Mouse (Mus musculus) intestine, embryonic 14.5 days (tissue): ENCODE measurements around the gene Fstl1. TPM values are rescaled to one million over a fixed set of nuclear protein-coding genes. Genes with fewer than 3 reads are reported as not detected.
A peak's percentile ranks its signal among the peaks of the same experiment; 100 is the strongest.

Experiments
- ATAC-seq: fragments of 200-750 bp; cut with Nextera tagmentation; replicated peaks from 2 replicates; pipeline ENCODE4 v1.8.0; 2017; ENCODE audit warnings: low read depth, moderate number of reproducible peaks, moderate TSS enrichment, moderate library complexity; ENCODE audit not compliant: low FRiP score, low TSS enrichment
- DNase-seq: peaks from one replicate; pipeline ENCODE4 v3.0.0-alpha.2; 2018; ENCODE audit warnings: low spot score
- H3K27ac ChIP-seq: fragments of 300-500 bp; sonication (generic); 2 replicates; pipeline ENCODE4 v1.5.1; 2014; ENCODE audit warnings: low read depth, mild to moderate bottlenecking, control low read depth
- H3K27me3 ChIP-seq: fragments of 300-500 bp; sonication (generic); replicated peaks from 2 replicates; pipeline ENCODE4 v1.6.1; 2014; ENCODE audit warnings: low read length, control low read depth; ENCODE audit not compliant: control insufficient read depth, insufficient read depth
- H3K36me3 ChIP-seq: fragments of 300-500 bp; sonication (generic); 2 replicates; pipeline ENCODE4 v1.6.1; 2014; ENCODE audit warnings: low read length, control low read depth; ENCODE audit not compliant: control insufficient read depth, insufficient read depth
- H3K4me1 ChIP-seq: fragments of 300-500 bp; sonication (generic); replicated peaks from 2 replicates; pipeline ENCODE4 v1.6.1; 2014; ENCODE audit warnings: low read length, control low read depth, mixed read lengths; ENCODE audit not compliant: control insufficient read depth, insufficient read depth
- H3K4me2 ChIP-seq: fragments of 300-500 bp; sonication (generic); 2 replicates; pipeline ENCODE4 v1.6.1; 2014; ENCODE audit warnings: low read length
- H3K4me3 ChIP-seq: fragments of 300-500 bp; sonication (generic); 2 replicates; pipeline ENCODE4 v1.5.1; 2014; ENCODE audit warnings: low read depth, low read length, control low read depth, mixed read lengths
- H3K9ac ChIP-seq: fragments of 300-500 bp; sonication (generic); 2 replicates; pipeline ENCODE4 v1.6.1; 2014; ENCODE audit warnings: mild to moderate bottlenecking, low read length
- H3K9me3 ChIP-seq: fragments of 300-500 bp; sonication (generic); 2 replicates; pipeline ENCODE4 v1.6.1; 2016; ENCODE audit warnings: low read length, control low read depth; ENCODE audit not compliant: control insufficient read depth
- WGBS: fragments of 180-500 bp; shearing (Covaris S2); extraction: QIAGEN DNeasy Blood & Tissue Kit; methylation state at CpG from one replicate; pipeline ENCODE4 v1.1.7; 2014; 5-methylcytosine and 5-hydroxymethylcytosine counted together
- polyA plus RNA-seq: library from polyadenylated mRNA; unstranded; fragments of >200 nt; fragmentation: Nextera tagmentation; extraction: Ambion mirVana; gene quantifications from 2 replicates; pipeline ENCODE4 v1.2.1, GENCODE M21; 2014

Gene Fstl1
- polyA plus RNA-seq, 1 experiment from 2014 or later, result 307 TPM

DNA sequence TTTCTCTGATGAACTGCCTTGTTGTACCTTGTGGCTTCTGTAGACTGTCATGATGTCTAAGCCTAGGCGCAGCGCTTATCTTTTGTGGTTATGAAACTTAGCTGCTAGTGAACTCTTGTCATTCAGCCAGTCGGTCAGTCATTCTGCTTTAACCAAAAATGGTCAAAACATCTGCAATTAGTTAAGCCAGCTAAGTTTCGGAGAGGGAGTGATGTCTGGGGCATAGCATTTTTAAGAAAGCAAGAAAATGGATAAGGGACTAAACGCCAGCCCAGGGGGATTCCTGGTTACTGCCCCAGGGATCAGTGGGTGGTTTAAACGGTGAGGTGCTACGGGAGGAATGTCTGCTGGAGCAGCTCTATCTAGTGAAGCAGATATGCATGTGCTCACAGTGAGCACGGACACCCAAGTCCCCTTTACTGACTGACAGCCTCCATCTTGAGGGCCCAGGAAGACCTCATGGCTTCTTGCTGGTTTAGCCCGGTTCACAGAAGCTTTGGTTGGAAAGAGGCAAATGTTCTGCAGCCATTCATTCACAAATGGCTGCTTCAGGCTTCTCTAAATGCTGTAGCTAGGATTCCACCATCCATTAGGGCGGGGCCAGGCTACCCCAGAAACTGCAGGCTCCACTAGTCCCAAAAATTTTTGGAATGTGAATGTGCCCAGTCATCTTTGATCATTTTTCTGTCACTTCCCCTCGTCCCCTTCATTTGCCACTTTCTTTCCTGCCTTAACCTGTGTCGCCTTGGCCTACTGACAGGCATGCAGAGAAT, 13.5 kb downstream of the Fstl1 start:
- no peak overlapping the region for H3K4me3 ChIP-seq
- H3K4me2 ChIP-seq, result no peak overlapping the region
- no peak overlapping the region for H3K9ac ChIP-seq
- peaks cover 31% of the 10 kb centered on the region for H3K4me1 ChIP-seq
- peaks cover 29% of the 10 kb centered on the region for H3K36me3 ChIP-seq
- DNase-seq (peak; percentile 52), ATAC-seq (no peak)
- WGBS, result 71% methylated on average over 12 of the region's 12 CpGs
- no peaks in the 10 kb centered on the region for H3K27me3 ChIP-seq
- H3K9me3 ChIP-seq, result no peaks in the 10 kb centered on the region
- H3K27ac ChIP-seq, result no peak overlapping the region

DNA sequence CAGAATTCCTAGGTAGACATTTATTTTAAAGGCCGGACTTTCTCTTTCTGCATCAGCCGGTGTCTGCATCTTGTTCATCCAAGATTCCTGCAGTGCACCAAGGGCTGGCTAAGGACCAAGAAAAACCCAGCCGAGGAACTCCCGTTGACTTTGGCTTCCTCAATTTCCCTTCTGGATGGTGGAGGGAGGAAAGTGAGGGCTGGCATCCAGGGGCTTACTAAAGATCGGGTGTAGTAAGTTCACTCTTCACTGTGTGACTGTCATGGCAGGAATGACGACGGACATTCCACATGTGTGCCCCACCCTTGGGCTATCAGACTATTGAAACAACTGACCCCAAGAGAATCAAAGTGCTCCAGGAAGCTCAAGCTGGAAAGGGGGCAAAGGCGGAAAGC, 14.1 kb downstream of the Fstl1 start:
- DNase-seq (no peak), ATAC-seq (no peak)
- WGBS, result 75% methylated on average over 8 of the region's 8 CpGs
- Histone ChIP-seq H3K4me2 (no peak overlapping the region), H3K9ac (no peak overlapping the region), H3K36me3 (peaks cover 31% of the 10 kb centered on the region), H3K27me3 (no peaks in the 10 kb centered on the region), H3K9me3 (no peaks in the 10 kb centered on the region), H3K27ac (no peak overlapping the region), H3K4me1 (peaks cover 31% of the 10 kb centered on the region), H3K4me3 (no peak overlapping the region)

DNA sequence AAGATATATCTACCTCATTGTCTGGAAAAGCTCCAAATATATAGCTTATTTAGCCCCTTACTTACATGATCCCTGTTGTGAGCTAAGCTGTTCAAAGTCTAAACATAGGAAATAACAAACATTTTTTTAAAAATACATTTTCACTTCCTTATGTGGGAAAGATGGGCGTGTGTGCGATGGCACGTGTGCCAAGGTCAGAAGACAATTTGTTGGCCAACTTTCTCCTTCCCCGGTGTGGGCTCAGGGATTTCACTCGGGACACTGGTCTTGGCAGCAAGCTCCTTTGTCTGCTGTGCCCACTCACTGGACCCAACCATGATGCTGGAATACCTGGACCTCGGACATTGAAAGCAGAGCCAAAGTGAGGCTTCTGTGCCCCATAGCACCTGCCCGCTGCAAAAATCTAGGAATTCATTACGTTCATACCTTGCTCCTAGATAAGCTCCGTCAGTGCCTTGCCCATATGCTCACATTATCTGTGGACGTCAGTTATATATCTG, 19.0 kb downstream of the Fstl1 start:
- H3K4me3 ChIP-seq, result no peak overlapping the region
- no peaks in the 10 kb centered on the region for H3K27me3 ChIP-seq
- DNase-seq, result peak; percentile 48
- H3K4me1 ChIP-seq, result no peaks in the 10 kb centered on the region
- H3K9me3 ChIP-seq, result no peaks in the 10 kb centered on the region
- 95% methylated on average over 10 of the region's 10 CpGs for WGBS
- peaks cover 38% of the 10 kb centered on the region for H3K36me3 ChIP-seq
- no peak for ATAC-seq
- no peak overlapping the region for H3K4me2 ChIP-seq
- no peak overlapping the region for H3K9ac ChIP-seq
- no peak overlapping the region for H3K27ac ChIP-seq

DNA sequence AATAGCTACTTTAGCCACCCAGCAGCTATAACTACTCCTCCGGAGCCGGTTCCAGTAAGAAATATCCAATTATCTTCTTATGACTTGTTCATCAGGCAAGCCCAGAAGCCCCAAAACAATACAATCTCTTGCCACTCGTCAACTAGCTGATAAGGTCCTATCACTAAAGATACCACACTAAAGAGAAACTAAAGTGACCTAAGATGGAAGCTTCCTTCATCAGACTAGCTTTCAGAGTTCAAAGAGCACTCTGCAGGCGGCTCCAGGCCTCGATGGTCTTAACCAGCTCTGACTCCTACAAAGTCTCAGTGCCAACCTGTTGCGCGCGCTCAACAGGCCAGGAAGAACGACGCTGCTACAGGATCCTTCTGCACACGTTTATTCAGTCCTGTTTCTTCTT, 19.6 kb downstream of the Fstl1 start:
- WGBS, result 83% methylated on average over 11 of the region's 11 CpGs
- Histone ChIP-seq H3K4me1 (no peaks in the 10 kb centered on the region), H3K36me3 (peaks cover 36% of the 10 kb centered on the region), H3K27me3 (no peaks in the 10 kb centered on the region), H3K27ac (no peak overlapping the region), H3K4me2 (no peak overlapping the region), H3K9ac (no peak overlapping the region), H3K4me3 (no peak overlapping the region), H3K9me3 (no peaks in the 10 kb centered on the region)
- peak; percentile 34 for DNase-seq
- no peak for ATAC-seq

DNA sequence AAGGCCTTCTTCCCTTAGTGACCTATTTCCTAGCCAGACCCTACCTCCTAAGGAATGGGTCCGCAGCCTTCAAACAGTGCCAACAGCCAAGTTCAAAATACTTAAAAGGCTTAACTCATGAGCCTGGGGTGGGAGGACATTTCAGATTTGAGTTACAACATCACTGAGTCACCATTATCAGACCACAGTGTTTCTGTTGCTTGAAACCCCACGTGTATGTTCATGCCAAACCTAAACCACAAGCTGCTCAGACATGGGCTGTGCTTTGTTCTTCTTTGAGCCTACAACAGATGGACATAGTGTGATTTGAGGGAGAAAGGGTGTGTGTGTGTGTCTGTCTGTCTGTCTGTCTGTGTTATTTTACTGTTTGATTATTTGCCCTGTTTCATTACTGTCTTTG, 24.4 kb downstream of the Fstl1 start:
- WGBS, result 83% methylated on average over 2 of the region's 2 CpGs
- H3K4me1 ChIP-seq, result 0 out of 2 replicates have a peak, but pooled peaks cover 3% of the 10 kb centered on the region
- DNase-seq (no peak), ATAC-seq (no peak)
- H3K27ac ChIP-seq, result no peak overlapping the region
- H3K27me3 ChIP-seq, result no peaks in the 10 kb centered on the region
- H3K9me3 ChIP-seq, result no peaks in the 10 kb centered on the region
- no peak overlapping the region for H3K4me3 ChIP-seq
- H3K9ac ChIP-seq, result no peak overlapping the region
- no peak overlapping the region for H3K4me2 ChIP-seq
- H3K36me3 ChIP-seq, result peaks cover 30% of the 10 kb centered on the region

DNA sequence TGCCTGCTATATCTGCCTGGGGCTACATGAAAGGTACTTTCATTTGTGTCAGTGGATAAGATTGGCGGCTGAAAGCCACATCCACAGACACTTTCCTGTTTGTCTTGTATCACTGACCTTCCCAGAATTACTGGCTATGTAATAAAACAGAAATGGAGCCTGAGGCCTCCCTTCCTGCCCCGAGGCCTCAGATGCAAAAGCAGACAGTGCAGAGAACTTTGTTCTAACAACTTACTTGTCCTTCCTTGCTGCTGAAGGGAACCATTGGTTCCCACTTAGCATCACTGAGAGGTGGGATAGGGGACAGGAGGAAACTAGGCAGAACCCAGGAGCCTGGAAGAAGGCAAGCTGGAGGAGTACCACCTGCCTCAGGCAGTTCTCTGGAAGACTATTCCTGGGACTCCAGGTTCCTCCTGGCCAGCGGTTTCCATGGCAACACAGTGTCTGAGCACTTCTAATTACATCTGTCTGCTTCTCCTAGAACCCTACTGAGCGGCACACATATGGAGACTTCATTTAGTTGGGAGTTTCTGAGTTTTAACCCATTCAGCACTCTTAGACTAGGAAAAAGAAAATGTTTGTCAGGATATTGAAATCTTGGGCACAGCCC, 26.1 kb downstream of the Fstl1 start:
- H3K4me1 ChIP-seq, result 0 out of 2 replicates have a peak, but pooled peaks cover 3% of the 10 kb centered on the region
- H3K9ac ChIP-seq, result no peak overlapping the region
- no peak overlapping the region for H3K4me2 ChIP-seq
- peaks cover 35% of the 10 kb centered on the region for H3K36me3 ChIP-seq
- H3K9me3 ChIP-seq, result no peaks in the 10 kb centered on the region
- no peak for ATAC-seq
- WGBS, result 54% methylated on average over 4 of the region's 4 CpGs
- H3K27ac ChIP-seq, result no peak overlapping the region
- no peak overlapping the region for H3K4me3 ChIP-seq
- no peaks in the 10 kb centered on the region for H3K27me3 ChIP-seq
- DNase-seq, result no peak

DNA sequence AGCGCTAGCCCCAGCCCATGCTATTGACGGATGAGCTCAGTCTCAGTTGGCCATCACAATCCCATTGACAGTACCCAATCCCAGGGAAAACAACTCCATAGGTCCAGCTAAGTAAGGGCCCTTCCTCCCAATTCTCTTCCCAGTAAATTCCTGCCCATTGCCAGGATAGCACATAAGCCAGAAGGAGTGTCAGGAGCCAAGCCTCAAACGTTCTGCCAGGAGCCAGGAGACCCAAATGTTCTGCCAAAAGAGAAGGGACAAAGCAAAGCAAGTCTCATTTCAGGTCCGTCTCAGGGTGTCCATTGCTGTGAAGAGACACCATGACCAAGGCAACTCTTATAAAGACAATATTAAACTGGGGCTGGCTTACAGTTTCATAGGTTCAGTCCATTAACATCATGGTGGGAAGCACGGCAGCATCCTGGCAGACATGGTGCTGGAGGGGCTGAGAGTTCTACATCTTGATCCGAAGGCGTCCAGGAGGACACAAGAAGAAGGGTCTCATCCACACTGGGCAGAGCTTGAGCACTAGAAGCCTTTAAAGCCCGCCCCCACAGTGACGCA, 26.8 kb downstream of the Fstl1 start:
- H3K27me3 ChIP-seq, result no peaks in the 10 kb centered on the region
- H3K4me3 ChIP-seq, result no peak overlapping the region
- DNase-seq (no peak), ATAC-seq (no peak)
- H3K9ac ChIP-seq, result no peak overlapping the region
- no peak overlapping the region for H3K4me2 ChIP-seq
- H3K9me3 ChIP-seq, result no peaks in the 10 kb centered on the region
- H3K36me3 ChIP-seq, result peaks cover 40% of the 10 kb centered on the region
- 98% methylated on average over 9 of the region's 9 CpGs for WGBS
- H3K4me1 ChIP-seq, result peaks cover 3% of the 10 kb centered on the region; the same call in 1 of the 2 replicates
- no peak overlapping the region for H3K27ac ChIP-seq

DNA sequence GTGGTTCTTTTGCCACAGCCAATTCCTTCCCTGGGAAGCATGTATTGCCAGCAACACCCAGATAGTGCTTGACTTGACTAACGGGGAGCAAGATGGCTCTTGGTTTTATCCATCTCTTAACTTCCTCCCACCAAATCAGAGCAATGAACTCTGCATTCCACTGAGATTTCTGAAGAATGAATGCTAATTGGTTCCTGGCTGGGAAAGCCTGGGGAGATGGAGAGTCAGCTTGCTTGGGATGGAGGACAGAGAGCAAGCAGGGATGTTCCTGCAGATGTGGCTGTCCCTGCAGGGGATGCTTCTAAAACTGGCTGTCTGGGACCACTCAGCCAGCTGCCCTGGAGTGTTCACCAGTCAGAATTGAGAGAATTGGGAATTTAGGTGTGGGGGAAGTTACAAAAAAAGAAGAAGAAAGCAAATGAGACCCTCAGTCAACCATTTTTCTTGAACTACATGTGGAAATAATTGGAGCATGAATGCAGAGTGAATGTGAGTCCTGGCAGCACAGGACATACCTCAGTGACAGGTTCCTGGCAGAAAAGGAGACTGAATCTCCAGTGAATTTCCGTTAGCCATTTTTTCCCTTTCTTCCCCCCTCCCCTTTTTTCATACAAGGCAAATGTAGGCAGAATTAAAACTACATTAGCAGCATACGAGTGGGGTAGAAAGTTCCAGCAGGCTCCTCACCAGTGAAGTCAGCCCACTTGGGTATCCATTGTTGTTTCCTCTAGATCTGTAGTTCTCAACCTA, 29.2 kb downstream of the Fstl1 start:
- H3K9me3 ChIP-seq, result no peaks in the 10 kb centered on the region
- no peak overlapping the region for H3K9ac ChIP-seq
- peaks cover 9% of the 10 kb centered on the region; the same call in 1 of the 2 replicates for H3K4me1 ChIP-seq
- no peak overlapping the region; the same call in 1 of the 2 replicates for H3K27ac ChIP-seq
- H3K36me3 ChIP-seq, result peaks cover 36% of the 10 kb centered on the region
- H3K27me3 ChIP-seq, result no peaks in the 10 kb centered on the region
- DNase-seq (no peak), ATAC-seq (no peak)
- H3K4me2 ChIP-seq, result no peak overlapping the region
- no peak overlapping the region for H3K4me3 ChIP-seq
- WGBS, result 63% methylated on average over 3 of the region's 3 CpGs
